Mouse (Mus musculus) forelimb bud, embryonic 11.5 days (tissue): ENCODE measurements around the gene Nr2c2ap.

Experiments
- DNase-seq: peaks from one replicate; pipeline ENCODE4 v3.0.0-alpha.2; 2012; ENCODE audit warnings: low read depth, low spot score

Gene Nr2c2ap

DNA sequence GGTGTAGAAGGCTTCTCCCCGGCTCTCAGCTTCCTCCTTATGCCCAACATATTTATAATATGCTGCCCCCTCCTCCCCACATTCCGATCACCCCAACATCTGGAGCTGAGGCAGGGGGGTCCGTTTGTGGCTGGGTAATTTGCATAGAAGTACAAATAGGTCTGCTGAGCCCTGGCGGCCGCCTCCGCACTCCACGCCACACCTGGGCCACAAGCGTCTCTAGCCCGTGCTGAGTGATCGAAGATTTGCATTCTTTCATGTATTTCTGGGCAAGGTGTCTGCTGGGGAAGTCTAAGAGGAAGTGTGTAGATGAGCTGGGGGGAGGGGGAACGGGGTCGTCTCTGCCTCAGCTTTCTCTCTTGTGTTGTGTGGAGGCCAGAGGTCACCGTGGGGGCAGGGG, 28.9 kb downstream of the Nr2c2ap start:
- DNase-seq: no peak

DNA sequence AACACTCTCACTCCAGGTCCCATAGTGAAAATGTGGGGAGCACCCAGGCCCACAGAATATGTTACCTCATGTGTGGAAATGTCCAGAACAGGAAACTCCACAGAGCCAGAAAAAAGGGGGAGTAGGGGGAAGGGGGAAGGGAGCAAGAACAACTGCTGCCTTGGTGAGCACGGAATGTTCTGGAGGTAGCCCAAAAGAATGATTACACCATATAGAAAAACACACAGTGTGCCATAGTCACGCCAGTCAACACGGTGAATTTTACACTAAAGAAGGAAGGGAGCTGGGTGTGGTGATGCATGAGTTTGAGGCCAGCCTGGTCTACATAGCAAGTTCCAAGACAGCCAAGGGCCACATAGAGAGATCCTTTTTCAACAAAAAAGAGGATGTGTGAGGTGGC, 32.2 kb downstream of the Nr2c2ap start:
- no peak for DNase-seq

DNA sequence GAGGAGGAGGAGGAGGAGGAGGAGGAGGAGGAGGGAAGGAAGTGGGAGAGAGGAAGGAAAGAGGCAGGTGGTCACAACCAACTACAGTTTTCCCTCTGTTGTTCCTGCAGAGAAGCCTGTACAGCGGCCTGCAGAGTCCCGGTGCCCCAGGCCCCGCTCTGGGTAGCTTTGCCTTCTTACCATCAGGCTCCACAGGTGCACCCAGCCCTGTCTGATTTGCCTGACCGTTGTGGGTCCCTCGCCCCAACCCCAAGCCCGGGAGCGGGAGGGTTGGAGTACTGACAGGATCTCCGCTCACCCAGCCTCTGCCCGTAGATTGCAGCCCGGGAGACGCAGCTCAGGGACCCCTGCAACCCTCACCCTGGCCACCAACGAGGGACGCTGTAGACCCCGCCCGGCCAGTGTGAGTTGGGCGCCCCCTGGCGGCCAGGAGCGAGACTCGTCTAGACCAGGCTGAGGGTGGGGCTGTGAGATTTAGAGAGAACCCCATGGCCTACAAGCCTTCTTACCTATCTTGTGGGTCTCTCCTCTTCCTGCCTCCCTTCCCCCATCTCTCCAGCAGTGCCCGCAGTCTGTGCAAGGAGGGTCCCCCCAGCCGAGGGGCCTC, 35.5 kb downstream of the Nr2c2ap start:
- DNase-seq: peak; percentile 75

DNA sequence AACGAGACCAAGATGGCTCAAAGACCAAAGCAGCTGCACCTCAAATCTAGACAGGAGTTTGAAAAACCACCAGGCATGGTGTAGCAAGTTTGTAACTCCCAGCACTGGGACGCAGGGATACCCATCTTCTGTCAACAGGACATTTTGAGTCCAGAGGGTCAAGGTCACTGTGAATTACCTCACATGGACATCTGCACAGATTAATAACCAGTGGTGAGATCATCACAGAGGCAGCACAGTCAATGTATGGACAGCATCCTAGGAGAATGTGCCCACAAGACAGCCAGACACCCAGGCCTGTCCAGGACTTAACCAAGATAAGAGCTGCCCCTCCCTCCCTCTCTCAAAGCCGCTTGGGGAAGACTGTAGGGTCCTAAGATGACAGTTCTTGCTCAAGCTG, 39.0 kb downstream of the Nr2c2ap start:
- DNase-seq: no peak

DNA sequence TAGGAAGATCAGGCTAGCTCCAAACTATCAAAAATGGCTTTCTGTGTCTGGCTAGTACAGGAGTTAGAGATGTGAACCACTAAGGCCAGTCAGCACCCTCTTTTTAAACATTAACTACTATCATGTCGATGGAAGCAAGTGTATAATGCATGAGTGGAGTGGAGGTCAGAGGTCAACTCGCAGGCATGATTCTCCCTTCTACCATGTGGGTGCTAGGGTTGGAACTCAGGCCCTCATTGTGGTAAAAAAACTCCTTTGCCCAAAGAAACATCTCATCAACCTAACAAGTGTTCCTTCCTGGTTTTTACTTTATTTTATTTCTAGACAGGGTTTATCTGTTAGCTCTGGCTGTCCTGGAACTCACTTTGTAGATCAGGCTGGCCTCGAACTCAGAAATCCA, 39.6 kb downstream of the Nr2c2ap start:
- no peak for DNase-seq

DNA sequence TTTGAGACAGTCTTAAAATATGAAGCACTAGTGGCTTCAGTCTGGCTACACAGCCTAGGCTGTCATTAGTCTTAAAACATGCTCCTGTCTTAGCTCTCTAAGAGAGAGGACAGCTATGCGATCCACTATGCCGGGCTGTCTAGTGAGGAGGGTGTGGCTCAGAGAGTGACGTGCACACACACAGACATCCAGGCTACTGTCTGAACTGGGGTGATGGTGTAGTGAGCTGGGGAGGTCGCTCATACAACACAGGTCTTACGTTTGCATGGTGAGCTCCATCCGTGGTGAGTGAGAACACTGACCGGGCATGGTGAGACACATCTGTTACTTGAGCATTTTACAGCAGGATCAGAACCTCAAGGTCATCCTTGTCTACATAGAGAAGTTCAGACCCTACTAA, 40.1 kb downstream of the Nr2c2ap start:
- no peak for DNase-seq

DNA sequence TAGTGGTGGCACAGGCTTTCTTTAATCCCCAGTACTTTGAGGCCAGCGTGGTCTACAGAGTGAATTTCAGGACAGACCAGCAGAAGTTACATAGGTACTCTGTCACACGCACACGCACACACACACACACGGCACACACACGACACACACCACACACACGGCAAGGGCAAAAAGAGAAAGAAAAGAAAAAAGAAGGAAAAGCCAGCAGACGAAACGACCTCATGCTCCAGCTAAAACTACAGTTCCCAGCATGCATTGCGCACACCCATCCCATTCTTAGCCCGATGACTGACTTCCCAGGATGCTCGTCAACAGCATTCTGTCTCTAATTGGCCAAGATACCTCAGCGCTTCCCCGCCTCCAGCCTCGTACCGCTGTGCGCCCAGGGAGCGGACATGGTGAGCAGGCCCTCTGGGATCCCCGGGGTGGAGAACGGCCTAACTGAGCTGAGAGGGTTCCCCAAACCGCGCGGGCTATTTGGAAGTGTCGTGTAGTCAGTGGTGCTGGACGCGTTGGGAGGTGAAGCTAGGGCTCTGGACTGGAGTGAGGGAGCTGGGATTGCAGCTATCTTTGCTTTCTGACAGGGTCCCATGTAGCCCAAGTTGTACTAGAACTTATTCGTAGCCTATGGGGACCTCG, 41.0 kb downstream of the Nr2c2ap start, which contains the start of gene Tmem161a:
Gene Tmem161a, plus strand, starts transcription at position 314 of the 639 bp plus-strand sequence.
- peak; percentile 93 for DNase-seq

DNA sequence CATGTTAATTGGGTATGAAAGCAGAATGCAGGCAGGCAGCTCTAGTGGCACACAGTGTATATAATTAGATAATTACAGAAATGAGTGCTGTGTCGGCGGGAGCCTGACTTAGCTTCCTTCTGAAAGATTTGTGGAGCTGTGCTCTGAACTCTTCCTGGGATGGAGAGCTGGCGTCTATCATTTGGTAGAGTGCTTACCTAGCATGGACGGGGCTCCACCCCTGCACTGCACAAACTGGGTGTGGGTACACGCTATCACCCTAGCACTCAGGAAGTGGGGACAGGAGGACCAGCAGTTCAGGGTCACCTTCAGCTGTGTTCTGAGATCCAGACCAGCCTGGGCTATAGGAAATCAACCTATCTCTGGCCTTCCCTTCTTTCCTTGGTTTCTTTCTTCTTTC, 42.2 kb downstream of the Nr2c2ap start:
- DNase-seq: no peak

DNA sequence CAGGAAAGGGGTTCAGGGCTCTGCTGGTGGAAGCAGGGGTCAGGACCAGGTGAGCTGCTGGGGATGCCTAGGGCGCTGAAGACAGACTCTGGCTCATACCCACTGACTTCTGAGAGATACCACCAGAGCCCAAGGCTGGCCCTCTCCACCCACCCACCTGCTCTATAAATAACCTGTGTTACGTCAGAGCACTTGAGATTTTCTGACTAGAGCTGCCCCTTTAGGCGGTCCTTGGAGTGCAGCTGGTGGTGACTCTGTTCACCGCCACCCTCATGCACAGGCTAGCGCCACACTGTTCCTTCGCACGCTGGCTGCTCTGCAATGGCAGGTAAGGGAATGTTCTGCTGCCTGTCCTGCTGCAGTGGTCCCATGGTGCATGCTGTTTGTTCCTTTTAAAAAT, 42.9 kb downstream of the Nr2c2ap start:
- DNase-seq: no peak

DNA sequence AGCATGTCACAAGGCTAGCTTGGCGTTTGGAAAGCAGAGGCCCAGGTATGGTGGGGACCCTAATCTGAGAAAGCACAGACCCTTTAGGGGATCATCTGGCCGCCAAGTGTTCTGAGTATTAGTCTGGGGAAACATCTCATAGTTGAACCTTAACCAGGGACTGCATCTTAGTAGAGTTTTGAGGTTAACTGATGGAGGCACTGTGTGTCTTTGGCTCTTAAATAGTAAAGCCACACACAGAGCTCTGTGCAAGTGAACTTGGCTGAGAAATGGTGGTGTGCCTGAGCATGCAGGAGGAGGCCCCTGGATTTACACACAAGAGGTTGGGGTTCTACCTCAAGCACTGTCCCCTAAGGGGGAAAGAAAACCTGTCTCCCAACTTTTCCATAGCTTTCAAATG, 47.1 kb downstream of the Nr2c2ap start:
- no peak for DNase-seq

DNA sequence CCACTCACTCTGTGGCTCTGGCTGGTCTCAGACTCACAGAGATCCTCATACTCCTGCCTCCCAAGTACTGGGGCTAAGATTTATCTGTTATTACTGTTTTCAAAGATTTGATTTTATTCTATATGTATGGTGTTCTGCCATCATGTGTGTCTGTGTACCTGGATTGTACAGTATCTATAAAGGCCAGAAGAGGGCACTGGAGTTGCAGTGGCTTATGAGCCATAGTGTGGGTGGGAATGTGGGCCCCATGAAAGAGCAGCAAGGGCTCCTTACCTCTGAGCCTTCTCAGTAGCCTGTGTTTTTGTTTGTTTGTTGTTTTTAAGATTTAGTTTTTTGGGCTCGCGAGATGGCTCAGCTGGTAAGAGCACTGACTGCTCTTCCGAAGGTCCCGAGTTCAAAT, 47.9 kb downstream of the Nr2c2ap start:
- no peak for DNase-seq

DNA sequence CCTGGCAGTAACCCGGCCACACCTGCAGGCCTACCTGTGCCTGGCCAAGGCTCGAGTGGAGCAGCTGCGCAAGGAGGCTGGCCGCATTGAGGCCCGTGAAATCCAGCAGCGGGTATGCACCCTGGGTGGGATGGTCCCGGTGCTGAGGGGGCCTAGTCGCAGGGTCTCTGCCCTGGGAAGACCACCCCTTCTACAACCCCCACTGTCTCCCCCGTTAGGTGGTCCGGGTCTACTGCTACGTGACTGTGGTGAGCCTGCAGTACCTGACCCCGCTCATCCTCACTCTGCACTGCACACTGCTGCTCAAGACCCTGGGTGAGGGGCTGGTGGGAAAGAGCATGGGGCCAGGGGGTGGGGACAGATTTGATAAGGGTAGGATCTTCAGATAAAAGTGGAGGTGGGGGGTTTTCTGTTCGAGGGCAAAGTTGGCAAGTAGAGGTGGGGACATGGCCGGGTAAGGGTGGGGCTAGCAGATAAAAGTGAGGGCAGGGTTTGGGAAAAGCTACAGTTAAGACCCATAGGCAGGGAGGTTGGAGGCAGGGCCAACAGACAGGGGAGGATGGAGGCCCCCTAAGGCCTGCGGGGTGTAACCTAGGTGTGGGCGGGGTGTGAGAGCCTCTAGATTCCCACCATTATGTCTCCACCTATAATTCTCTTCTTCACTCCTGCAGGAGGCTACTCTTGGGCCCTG, 50.2 kb downstream of the Nr2c2ap start:
- no peak for DNase-seq

DNA sequence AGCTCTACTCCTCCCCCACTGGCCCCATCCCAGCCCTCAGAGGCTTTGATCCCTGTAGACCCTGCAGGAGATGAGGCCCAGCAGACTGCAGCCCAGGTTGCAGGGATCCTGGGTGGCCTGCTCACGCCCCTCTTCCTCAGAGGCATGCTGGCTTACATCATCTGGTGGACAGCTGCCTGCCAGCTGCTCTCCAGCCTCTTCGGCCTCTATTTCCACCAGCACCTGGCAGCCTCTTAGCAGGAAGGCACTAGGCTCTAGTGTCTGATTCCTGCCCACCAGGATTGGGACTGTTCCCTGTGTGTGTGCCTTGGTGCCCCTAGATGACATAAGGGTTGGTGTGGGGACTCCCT, 50.7 kb downstream of the Nr2c2ap start:
- peak; percentile 43 for DNase-seq

DNA sequence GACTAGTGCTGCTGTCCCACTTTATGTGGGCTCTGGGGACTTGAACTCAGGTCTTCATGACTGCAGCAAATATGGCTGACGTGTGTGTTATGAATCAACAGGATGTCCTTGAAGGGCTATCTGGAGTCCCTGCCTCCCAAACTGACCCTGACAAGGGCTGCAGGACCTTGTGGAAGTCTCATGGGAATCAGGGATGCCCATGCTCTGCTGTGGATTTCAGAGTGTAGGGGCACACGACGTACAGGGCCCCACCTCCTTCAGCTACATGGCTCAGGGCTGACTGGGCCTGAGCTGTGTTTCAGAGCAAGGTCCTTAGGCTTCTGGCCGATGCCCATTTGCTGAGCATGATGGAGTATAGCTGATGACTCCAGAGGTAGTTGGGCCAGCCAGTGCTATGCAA, 52.1 kb downstream of the Nr2c2ap start:
- DNase-seq: no peak
